Mouse (Mus musculus): ENCODE results near the gene Pmfbp1. TPM values are rescaled to one million over a fixed set of nuclear protein-coding genes. Genes with fewer than 3 reads are reported as not detected.

Pmfbp1 gene
- total and polyA plus RNA-seq, 3 experiments, result 0.11 TPM; not detected in 2

GRCm38 (mm10) chr8:109457387-109457786 lies 36.4 kb upstream of the Pmfbp1 start:
- in situ Hi-C loops (cut with MboI; ENCODE audit: low pct_ligation_motif_present, low pct_unique_long_range_greater_than_20kb, low sequenced_read_pairs), result no loop called here

GRCm38 (mm10) chr8:109458580-109458979 lies 35.2 kb upstream of the Pmfbp1 start:
- dilution Hi-C loops (cut with MboI; ENCODE audit: extremely low pct_ligation_motif_present, extremely low pct_unique_long_range_greater_than_20kb, low sequenced_read_pairs), result no loop called here
- no peak for DNase-seq (ENCODE audit: extremely low read depth)

More at GRCm38 (mm10) chr8:109457387-109457786, 36.4 kb upstream of the Pmfbp1 start:
- H3K9ac ChIP-seq (ENCODE audit: insufficient read depth, low read depth), result no peak overlapping the region
- H3K4me2 ChIP-seq (ENCODE audit: insufficient read depth, low read depth, poor library complexity, severe bottlenecking), result no peak overlapping the region
- H3K27ac ChIP-seq (ENCODE audit: insufficient read depth, low read depth), result no peak overlapping the region
- no peaks in the 10 kb centered on the region for H3K27me3 ChIP-seq (replicated peaks)
- no peaks in the 10 kb centered on the region for H3K9me3 ChIP-seq (replicated peaks; ENCODE audit: low read length)
- dilution Hi-C loops (cut with MboI; ENCODE audit: extremely low pct_ligation_motif_present, extremely low pct_unique_long_range_greater_than_20kb, low sequenced_read_pairs), result no loop called here
- no peak for DNase-seq (ENCODE audit: extremely low read depth)
- H3K36me3 ChIP-seq (replicated peaks in 1 of 2; ENCODE audit: control insufficient read depth in 1 of 2, insufficient read depth in 1 of 2, low read length in 1 of 2), result no peaks in the 10 kb centered on the region
- no peak overlapping the region for H3K4me3 ChIP-seq (replicated peaks in 1 of 3; ENCODE audit: low read depth in 2 of 3, low read length in 2 of 3, poor library complexity in 1 of 3)
- H3K4me1 ChIP-seq (ENCODE audit: control insufficient read depth in 1 of 2, insufficient read depth in 2 of 2), result peaks cover 0 to 3% of the 10 kb centered on the region in 2 experiments; a peak in 2 of 4 replicates
- TF ChIP-seq MEF2A (IDR thresholded peaks at IDR 0.05; ENCODE audit: borderline replicate concordance, low read depth, low read length) (no peak), SIN3A (IDR thresholded peaks at IDR 0.05; ENCODE audit: low read length) (no peak), JUND (conservative IDR thresholded peaks at IDR 0.05; ENCODE audit: low read depth, low read length) (no peak), GABPA (IDR thresholded peaks at IDR 0.05; ENCODE audit: insufficient replicate concordance, low read depth, low read length) (no peak), MYC (IDR thresholded peaks at IDR 0.05; ENCODE audit: low read depth, low read length) (no peak), MAZ (IDR thresholded peaks at IDR 0.05; ENCODE audit: low read depth, low read length) (no peak), CHD2 (IDR thresholded peaks at IDR 0.05; ENCODE audit: low read length) (no peak), UBTF (IDR thresholded peaks at IDR 0.05; ENCODE audit: low read depth, low read length) (no peak), PAX5 (IDR thresholded peaks at IDR 0.05; ENCODE audit: low read length) (no peak), POLR2AphosphoS2 (IDR thresholded peaks at IDR 0.05; ENCODE audit: low read depth, low read length) (no peak), NELFE (IDR thresholded peaks at IDR 0.05; ENCODE audit: low read depth, low read length) (no peak), ZKSCAN1 (IDR thresholded peaks at IDR 0.05; ENCODE audit: borderline replicate concordance, low read depth, low read length) (no peak), E2F4 (IDR thresholded peaks at IDR 0.05; ENCODE audit: insufficient replicate concordance, low read depth, low read length) (no peak), ZNF384 (IDR thresholded peaks at IDR 0.05; ENCODE audit: low read depth, low read length) (no peak), USF2 (conservative IDR thresholded peaks at IDR 0.05; ENCODE audit: low read depth, low read length) (no peak)
- no peaks in the 10 kb centered on the region for H3K79me2 ChIP-seq (replicated peaks; ENCODE audit: control insufficient read depth, extremely low read depth, insufficient read depth, poor library complexity, severe bottlenecking)

More at GRCm38 (mm10) chr8:109458580-109458979, 35.2 kb upstream of the Pmfbp1 start:
- Histone ChIP-seq H3K9ac (ENCODE audit: insufficient read depth, low read depth) (no peak overlapping the region), H3K4me1 (ENCODE audit: control insufficient read depth in 1 of 2, insufficient read depth in 2 of 2) (peaks cover 2 to 15% of the 10 kb centered on the region in 2 experiments; a peak in 3 of 4 replicates), H3K4me2 (ENCODE audit: insufficient read depth, low read depth, poor library complexity, severe bottlenecking) (no peak overlapping the region), H3K79me2 (replicated peaks; ENCODE audit: control insufficient read depth, extremely low read depth, insufficient read depth, poor library complexity, severe bottlenecking) (no peaks in the 10 kb centered on the region), H3K9me3 (replicated peaks; ENCODE audit: low read length) (no peaks in the 10 kb centered on the region), H3K4me3 (replicated peaks in 1 of 3; ENCODE audit: low read depth in 2 of 3, low read length in 2 of 3, poor library complexity in 1 of 3) (no peak overlapping the region), H3K36me3 (replicated peaks in 1 of 2; ENCODE audit: control insufficient read depth in 1 of 2, insufficient read depth in 1 of 2, low read length in 1 of 2) (no peaks in the 10 kb centered on the region), H3K27me3 (replicated peaks) (no peaks in the 10 kb centered on the region), H3K27ac (ENCODE audit: insufficient read depth, low read depth) (no peak overlapping the region)
- TF ChIP-seq TBP (conservative IDR thresholded peaks at IDR 0.05; ENCODE audit: low read depth, low read length), result no peak
- no peak for TF ChIP-seq ETS1 (conservative IDR thresholded peaks at IDR 0.05; ENCODE audit: low read depth, low read length)
- no peak for TF ChIP-seq ZKSCAN1 (IDR thresholded peaks at IDR 0.05; ENCODE audit: borderline replicate concordance, low read depth, low read length)
- TF ChIP-seq JUND (conservative IDR thresholded peaks at IDR 0.05; ENCODE audit: low read depth, low read length), result no peak
- no peak for TF ChIP-seq NRF1 (IDR thresholded peaks at IDR 0.05; ENCODE audit: low read depth, low read length)
- no peak for TF ChIP-seq ELF1 (IDR thresholded peaks at IDR 0.05; ENCODE audit: low read depth, low read length)
- no peak for TF ChIP-seq PAX5 (IDR thresholded peaks at IDR 0.05; ENCODE audit: low read length)
- TF ChIP-seq E2F4 (IDR thresholded peaks at IDR 0.05; ENCODE audit: insufficient replicate concordance, low read depth, low read length), result no peak
- no peak for TF ChIP-seq MAZ (IDR thresholded peaks at IDR 0.05; ENCODE audit: low read depth, low read length)
- no peak for TF ChIP-seq SIN3A (IDR thresholded peaks at IDR 0.05; ENCODE audit: low read length)
- no peak for TF ChIP-seq EP300 (IDR thresholded peaks at IDR 0.05; ENCODE audit: low read length)
- TF ChIP-seq MEF2A (IDR thresholded peaks at IDR 0.05; ENCODE audit: borderline replicate concordance, low read depth, low read length), result no peak
- no peak for TF ChIP-seq HCFC1 (IDR thresholded peaks at IDR 0.05; ENCODE audit: low read depth, low read length)
- TF ChIP-seq IRF4 (IDR thresholded peaks at IDR 0.05; ENCODE audit: low read depth, low read length), result no peak
- no peak for TF ChIP-seq POLR2A (IDR thresholded peaks at IDR 0.05; ENCODE audit: low read depth, low read length)
- TF ChIP-seq MXI1 (IDR thresholded peaks at IDR 0.05; ENCODE audit: low read depth, low read length), result no peak
- TF ChIP-seq SMC3 (IDR thresholded peaks at IDR 0.05; ENCODE audit: low read depth, low read length), result no peak
- TF ChIP-seq USF1 (IDR thresholded peaks at IDR 0.05; ENCODE audit: low read depth, low read length), result no peak
- no peak for TF ChIP-seq CHD2 (IDR thresholded peaks at IDR 0.05; ENCODE audit: low read length)
- TF ChIP-seq RAD21 (IDR thresholded peaks at IDR 0.05; ENCODE audit: low read depth, low read length), result no peak
- in situ Hi-C loops (cut with MboI; ENCODE audit: low pct_ligation_motif_present, low pct_unique_long_range_greater_than_20kb, low sequenced_read_pairs), result no loop called here
